Mouse (Mus musculus) lung, postnatal 0 days (tissue): ENCODE results near the gene Irf2.

ENCODE experiments used
- CTCF ChIP-seq: IDR thresholded peaks from 2 replicates; pipeline ENCODE4 v1.5.1; 2016; ENCODE audit warnings: antibody characterized with exemption, mild to moderate bottlenecking
- EP300 ChIP-seq: IDR thresholded peaks from 2 replicates; pipeline ENCODE4 v1.6.1; 2016; ENCODE audit warnings: antibody characterized with exemption, mild to moderate bottlenecking, control low read depth

DNA sequence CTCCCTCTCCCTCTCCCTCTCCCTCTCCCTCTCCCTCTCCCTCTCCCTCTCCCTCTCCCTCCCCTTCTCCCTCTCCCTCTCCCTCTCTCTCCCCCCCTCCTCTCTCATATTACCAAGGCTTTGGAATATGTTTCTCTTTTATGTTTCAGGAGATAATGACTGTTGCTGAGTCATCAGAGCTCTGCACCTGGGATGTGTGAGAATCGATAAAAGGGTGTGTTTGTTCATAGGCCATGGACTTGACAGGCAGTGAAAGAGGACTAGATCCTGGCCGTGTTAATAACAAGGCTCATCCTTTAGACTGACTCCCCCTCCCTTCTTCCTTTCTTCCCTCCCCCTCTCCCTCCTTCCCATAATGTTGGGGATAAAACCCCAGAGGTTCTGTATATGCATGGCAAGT lies 19.1 kb downstream of the Irf2 start:
- no peak for TF ChIP-seq EP300
- no peak for TF ChIP-seq CTCF
